Mouse (Mus musculus) natural killer cell, adult 2 months (primary cell): ENCODE measurements at regions not wholly inside any gene's neighbourhood (a gene's known extent, or its start where the extent isn't known, plus 50 kb on each side); places are given as distances from the start of the nearest gene placed in this dataset.

ENCODE experiments used
- DNase-seq, 2 experiments: peaks; one replicate each; pipeline ENCODE4 v3.0.0; 2022; ENCODE audit warnings: low spot score in 2 of 2

DNA sequence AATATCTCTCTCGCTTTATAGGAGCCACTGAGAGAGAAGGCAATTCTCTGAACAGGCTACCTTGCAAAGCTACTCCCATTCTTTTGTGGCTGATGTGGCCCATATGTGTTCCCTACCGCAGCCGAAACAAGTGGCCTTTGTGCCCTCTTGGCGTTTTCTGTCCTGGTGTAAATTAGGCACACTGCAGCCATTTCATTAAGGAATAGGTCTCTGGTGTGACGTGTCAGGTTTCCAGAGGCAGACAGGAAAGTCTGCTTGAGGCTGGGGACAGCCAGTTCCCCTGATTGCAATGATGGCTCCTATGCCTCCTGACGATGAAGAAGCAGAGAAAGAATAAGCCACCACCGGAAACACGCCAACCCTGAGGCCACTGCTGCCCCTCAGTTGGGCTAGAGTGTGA lies 59.3 kb upstream of the Bcor start:
- DNase-seq, result no peak

DNA sequence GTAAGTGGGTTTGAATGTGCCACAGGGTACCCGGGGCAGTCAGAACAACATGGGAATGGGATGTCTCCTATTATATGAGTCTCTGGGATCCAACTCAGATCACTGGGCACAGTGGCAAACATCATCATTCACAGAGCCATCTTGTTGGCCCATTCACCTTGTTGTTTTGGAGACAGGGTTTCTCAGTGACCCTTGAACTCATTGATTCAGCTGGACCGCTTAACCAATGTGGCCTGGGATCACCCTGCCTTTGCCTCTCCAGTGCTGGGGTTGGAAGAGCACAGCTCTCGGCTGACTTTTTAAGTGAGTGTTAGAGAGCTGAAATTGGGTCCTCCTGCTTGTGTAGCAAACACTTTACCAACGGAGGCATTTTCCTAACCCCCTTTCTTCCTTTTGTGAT lies 64.2 kb upstream of the Bcor start:
- no peak for DNase-seq

DNA sequence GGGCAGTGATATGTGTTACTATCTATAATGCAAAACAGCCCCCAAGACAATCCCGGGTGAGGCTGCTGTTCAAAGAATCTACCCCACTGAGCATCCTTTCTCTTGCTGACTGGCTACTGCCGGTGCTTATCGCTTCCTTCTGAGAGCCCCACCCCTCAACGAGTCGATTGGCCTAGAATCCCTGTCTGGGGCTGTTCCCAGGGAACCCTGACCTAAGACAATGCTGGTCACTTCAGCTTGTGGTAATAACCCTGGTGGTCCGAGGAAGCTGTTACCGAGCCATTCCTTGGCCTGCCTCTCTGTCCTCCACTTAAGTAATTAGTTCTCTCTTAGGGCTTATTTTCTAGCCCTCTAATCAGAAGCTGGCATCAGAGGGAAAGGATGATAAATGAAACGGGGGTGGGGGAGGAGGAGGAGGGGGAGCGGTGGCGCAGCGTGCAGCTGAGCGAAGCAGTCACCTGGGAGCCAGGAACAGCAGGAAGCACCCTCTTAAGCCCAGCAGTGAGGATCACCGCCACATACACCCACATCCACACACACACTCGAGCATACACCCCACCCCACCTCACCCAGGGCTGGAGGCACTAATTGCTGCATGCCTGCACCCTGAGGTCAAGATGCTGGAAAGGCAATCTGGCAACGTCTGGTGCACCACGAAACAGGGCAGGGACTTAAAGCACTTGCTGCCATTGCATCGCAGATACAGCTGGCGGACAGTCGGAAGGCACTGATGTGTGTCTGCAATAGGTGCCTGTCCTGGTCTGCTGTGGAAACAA lies 65.1 kb upstream of the Bcor start:
- no peak for DNase-seq

DNA sequence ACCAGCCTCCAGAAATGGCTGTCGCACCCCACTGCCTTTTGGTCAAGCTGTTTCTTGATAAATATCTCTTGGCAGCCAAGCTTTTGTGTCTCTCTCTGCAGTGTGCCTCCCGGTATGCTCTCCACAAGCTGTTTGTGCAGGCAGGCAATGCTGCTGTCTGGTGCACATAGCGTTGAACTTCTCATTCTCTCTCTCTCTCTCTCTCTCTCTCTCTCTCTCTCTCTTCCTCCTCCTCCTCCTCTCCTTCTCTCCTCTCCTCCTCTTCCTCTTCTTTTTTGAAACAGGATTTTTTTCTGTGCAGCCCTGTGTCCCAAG lies 65.7 kb upstream of the Bcor start:
- no peak for DNase-seq

DNA sequence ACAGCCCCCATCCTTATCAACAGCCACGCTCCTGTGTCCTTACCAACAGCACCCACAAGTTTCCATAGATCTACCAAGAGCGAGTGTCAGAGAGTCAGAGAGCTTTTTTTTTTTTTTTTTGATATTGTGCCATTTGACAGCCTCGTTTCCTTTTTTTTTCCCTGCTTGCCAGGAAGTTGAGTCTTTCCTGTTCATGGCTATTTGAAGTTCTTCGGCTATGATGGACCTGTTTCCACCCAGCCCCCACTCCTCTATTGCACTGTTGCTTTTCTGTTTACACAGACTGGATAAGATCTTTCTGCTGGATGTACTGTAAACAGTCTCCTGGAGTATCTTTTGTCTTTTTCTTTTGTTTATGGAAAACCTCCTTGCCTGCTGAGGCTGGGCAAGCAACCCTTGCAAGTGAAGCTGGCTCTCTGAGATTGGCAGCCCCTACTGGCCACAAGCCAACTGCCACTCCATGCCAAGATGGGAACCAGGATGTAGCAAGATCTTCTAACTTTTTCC lies 80.4 kb upstream of the Bcor start:
- DNase-seq, result no peak

DNA sequence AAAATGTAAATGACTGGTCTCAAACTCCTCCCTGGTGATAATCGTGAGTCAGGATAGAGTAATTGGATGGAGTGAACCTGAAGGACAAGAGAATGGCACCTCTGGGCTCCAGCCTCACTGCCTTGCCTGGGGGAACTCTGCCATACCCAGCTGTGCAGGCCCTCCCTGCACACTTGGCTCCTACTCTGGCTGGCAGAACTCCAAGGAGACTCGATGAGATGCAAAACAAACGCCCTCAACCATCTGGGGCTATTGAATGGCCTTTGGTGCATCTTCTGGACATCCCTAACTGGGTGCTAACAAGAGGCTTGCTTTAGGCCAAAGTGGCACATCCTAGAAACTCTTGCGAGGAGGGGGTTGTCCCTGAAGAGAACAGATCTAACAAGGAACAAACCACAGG lies 81.6 kb upstream of the Bcor start:
- DNase-seq, result no peak

DNA sequence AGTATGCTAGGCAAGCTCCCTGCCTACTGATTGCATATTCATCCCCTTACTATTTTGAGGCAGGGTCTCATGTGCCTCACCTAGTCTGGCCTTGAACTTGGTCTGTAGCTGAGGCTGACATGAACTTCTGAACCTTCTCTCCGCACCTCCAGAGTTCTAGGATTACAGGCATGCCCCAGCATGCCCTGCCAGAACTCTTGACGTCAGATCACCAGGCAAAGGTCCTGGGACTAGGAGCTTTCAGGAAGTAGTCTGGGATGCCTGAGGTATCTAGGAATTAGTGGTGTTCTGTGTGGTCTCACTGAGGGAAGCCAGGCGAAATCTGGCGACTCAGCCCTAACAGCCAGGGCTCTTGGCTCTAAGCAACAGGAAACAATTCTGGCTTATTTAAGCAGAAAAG lies 88.9 kb upstream of the Bcor start:
- no peak for DNase-seq

DNA sequence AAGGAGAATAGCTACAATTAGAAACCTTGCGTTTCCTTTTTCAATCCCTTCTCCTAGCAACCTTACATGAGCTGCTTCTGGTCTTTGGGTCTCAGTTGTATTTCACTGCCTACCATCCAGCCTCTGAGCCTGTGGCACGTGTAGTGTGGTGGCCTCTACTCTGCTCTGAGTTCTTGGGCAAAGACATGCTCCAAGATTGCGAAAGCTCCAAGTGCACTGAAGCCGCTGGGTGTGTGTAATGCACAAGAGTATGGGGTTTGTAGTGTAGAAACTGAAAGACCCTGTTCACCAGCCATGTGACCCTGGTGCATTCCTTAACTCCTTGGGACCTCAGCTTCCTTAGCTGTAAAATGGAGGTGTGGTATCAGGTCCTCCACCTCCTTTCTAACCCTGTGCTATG lies 89.8 kb upstream of the Bcor start:
- DNase-seq, result no peak

DNA sequence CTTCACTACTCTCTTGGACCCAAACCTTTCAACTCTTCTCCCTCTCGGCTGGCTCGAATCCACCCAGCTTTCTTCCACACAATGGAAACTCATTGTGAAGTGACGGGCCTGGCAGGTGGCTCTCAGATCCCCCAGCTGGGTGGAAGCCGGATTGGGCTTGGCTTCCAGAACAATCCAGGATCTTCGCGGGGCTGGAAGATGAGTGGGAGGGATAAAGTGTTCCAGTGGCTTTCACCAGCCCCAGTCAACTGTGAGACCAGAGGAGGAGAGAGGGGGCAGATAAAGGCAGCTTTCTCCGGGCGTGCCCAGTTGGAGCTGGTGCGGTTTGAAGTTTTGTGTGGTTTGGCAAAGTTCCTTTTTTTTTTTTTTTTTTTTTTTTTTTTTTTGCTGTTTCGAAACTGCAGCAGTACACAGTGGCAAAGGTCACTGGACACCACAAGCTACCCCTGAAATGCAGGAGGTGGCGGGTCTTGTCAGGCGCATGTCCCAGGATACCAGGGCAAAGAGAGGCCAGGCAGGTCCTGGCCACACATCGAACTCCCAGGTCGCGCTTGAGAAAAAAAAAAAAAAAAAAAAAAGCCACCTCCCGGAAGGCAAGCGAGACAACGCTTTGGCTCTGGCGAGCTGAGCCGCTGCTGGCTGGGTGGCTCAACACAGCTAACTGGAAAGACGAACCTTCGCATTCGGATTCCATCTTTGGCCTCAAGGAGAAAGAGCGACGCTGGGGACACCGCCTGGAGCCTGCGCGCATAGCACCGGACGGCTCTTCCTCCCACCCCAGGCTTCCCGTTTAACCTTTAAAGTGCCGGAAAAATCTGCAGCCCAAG lies 91.9 kb upstream of the Bcor start:
- DNase-seq, result peak; percentile 18 to 41

DNA sequence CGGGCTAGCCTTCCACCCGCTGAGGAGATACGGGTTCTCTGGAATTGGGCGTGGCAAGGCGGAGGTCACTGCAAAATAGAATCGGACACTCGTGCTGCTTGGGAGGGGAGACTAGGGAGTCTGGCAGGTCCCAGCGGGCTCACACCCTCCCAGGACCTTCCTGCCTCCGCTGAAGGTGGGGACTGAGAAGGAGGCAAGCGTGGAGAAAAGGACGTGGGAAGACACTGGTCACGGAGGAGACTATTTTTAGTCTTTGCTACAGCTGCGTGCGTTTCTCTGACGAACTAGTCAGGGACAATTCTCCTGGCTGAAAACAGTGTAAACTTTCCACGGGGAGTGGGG lies 92.5 kb upstream of the Bcor start:
- DNase-seq, result no peak

DNA sequence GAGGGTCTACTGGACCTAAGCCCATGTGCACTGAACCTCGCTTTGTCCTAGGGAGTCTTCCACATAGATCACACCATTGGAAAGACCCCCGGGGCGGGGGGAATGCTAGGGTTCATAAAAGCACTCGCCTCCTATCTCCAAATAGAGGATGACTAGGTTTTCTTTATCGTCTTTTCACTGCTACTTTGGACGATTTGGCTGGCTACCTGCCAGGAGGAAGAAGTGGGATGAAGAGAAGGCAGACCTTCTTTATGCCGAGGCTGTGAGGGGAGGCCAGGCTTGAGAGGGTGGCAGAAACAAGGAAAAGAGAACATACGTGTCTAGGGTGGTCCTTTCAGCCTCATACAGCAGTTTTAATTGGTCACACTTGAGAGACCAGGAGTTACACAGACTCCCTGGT lies 96.6 kb upstream of the Bcor start:
- DNase-seq, result no peak

DNA sequence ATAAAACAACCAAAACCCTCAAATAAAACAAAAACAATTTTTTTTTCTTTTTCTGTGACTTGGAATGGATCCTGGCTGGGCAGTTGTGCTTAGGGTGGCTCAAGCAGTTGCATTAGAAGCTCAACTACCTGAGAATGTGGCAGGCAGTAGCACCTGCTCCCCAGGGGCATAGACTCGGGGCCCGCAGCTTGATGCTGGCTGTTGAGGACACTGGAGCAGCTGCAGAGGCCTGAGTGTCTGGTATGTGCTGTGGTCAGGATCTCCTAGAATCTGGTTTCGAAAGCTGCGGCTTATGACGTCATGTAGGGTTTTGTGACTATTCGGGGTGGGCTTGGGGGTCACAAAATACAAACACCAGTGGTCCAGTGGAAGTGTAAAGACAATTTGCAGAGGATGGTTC lies 103.7 kb upstream of the Bcor start:
- no peak for DNase-seq

DNA sequence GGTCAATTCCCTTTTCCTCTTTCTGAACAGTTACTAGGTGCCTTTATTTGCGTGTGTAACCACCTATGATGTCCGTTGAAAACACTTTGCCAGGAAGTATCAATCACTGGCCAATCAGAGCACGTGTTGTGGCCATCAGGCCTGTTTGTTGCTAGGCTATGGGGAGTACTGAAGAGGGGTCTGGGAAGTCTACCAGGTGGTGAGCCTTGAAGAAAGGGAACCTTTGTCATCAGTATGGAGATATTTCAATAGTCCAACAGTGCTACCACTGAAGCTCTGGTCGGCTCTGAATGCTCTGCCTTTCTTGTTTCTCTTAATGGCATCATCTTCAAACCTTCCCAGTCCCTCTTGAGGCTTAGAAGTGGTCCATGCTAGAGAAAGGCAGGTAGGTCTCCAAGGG lies 124.6 kb upstream of the Bcor start:
- DNase-seq, result no peak

DNA sequence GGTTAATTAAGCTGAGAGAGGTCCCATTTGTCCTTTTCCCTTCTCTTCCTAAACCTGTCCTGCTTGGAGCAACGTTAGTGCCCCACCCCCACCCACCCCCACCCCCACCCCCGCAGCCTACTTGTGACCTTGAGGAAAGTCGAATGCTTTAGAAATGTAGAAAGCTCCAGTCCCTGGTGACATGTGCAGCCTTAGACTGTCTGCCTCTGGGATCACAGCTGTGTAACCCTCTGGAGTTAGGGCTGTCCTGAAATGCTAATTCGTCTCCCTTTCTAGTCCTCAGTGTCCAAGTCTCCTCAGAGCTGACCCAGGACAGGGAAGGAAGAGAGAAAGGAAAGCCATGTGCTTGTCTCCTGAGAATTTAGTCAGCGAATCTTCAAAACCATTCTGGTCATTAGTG lies 125.0 kb upstream of the Bcor start:
- DNase-seq, result no peak

DNA sequence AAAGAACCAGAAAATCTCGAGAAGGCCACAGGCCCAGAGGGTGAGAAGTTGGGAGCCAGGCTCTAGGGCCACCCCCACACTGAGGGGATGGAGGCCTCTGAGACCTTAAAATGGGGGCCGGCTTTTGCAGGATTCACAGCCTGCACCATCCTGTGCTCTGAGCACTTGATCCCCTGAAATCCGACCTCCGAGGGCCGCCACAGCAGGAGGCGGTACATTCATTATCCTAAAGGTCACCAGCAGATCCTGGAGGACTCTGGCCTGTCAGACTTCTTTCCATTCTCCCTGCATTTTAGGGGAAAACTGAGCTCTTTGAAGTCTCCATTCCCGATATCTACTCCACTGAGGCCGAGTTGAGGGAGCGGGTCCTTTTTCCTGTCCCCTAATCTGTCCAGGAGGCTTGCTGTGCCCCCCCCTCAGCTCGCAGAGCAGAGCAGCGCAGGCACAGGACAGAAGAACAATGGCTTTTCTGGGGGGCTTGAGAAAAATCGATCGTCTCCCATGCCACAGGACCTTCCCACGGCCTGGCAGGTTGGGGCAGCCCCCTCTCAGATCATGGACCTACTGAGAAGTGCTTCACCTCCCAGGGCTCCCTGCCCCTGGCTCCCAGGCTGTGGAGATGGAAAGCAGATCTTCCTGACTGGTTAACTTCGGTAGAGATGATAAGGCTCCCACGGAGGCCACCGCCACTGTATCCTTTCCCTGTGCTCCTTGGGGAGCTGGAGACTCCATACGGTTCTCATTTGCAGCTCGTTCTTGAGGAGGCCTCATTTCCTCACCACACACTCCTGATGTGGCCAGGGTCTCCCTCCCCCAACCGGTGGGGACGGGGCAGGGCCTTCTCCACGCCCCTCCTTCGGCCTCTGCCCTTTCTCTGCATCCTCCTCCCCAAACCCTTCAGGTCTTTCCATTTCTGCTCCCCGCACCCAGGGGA lies 126.1 kb upstream of the Bcor start:
- no peak for DNase-seq

DNA sequence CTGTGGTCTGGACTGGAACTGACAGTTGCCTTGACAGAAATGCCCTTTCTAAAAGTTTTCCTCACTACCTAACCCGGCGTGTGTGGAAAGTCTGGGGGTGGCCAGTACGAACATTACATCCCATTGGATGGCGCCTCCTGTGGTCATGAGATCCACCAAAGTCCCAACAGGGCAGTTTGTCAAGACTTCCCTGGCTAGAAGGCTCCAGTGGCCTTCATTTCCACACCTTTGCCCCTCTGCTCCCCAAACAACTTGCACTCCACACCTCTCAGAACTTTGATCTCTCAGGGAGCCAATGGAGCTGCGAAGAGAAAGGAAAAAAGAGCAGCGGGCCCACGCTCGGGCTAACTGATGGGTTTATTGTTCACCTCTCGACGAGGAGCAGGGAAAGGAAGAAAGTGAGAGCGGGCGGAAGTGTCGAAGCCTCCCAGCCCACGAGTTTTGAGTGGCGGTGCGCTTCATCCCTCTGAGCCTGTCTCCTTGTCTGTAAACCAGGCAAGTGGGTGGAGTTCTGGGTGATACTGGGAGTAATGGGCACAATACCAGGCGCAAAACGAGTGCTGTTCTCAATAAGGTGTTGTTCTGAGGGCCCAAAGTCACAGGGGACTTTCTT lies 126.9 kb upstream of the Bcor start:
- DNase-seq, result no peak

DNA sequence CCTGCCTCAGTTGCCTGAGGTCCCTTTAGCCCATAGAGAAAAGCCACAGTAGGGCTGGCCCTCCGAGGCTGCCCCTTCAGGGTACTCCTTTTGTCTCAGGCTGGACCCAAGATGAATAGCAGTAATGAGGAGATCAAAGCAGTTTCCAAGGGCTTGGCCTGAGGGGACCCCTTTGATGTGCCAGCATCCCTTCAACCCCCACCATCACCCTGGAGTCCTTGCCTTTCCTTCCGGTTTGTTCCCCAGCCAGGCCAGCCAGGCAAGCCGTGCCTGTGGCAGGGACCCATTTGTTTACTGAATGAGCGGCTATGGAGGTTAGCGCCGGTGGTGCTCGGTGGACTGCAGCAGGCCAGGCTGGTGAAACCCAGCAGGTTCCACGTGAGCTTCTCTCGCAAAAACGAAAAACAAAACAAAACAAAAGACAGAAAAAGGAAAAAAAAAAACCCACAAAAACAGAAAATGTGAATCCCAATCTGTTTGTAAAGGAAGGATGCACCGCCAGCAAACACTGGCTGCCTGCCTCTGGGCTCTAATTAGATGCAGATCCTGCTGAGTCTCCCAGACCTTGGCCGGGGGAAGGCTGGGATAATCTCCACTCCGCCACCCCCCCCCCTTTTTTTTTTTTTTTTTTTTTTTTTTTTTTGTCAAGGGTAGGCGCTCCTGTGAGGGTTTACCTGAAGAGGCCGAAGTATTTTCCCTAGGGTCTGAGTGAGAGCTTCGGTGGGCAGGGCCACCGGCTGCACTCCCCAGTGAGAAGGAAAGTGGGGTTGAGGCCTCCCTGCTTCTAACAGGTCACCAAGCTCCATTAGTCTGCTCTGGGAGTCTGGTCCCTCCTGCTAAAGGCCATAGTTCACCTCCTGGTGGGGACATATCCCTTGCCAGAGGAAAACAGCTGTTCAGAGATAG lies 127.8 kb upstream of the Bcor start:
- no peak for DNase-seq

DNA sequence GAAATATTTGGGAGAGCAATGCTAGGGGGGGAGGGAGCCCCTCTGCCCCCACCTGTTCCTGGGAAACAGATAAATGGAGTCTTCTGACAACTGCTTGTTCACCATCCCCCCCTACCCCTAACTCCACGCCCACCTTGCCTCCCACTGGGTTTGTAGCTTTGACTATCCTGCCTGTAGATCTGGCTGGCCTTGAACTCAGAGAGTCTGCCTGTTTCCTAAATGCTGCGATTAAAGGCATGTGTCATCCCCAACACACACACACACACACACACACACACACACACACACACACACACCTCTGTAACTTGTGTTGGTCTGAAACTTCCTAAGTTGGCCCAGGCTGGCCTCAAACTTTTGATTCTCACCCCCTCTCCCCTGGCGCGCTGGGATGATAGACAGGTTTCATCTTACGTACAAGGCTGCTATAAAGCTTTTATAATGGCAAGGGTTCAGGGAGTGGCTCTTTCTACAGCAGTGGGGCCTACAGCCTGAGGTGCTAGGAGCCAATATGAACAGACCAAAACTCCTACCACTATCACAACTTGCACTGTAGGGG lies 128.5 kb upstream of the Bcor start:
- DNase-seq, result no peak

DNA sequence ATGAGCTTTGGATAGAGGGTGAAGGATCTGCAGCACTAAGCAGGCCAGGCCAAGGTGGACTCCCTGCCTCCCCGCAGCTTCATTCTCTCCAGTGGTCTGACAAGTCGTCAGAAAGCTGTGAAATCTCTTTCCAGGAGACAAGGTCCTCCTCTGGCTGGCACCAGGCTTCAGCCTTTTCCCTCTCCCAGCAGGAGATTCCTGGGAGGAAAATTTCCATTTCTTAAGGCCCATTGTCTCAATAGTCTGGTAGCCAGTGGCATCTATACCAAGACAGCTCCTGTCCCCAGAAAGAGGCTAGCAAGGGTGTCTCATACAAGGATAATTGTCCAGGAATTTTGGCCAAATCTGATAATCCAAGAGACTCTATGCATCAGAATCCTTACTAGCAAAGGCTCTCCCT lies 133.0 kb upstream of the Bcor start:
- no peak for DNase-seq

DNA sequence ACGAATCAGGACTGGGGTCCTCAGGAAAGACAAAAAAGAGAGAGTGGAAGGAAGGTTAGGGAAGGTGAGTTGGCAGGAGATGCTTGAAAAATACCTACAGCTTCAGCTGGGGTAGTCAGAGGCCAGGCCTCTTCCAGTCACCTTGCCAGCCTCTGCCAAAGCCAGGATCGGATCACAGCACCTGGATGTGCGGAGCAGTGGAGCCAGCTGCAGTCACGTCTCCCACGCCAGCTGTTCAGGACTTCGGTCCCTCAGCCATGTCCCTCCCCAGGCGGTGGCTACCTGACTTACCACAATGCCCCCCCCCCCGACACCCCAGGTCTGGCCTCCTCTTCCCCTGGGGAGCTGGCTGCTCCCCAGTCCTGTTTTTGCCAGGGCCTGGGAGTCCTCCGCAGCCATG lies 134.3 kb upstream of the Bcor start:
- no peak for DNase-seq

DNA sequence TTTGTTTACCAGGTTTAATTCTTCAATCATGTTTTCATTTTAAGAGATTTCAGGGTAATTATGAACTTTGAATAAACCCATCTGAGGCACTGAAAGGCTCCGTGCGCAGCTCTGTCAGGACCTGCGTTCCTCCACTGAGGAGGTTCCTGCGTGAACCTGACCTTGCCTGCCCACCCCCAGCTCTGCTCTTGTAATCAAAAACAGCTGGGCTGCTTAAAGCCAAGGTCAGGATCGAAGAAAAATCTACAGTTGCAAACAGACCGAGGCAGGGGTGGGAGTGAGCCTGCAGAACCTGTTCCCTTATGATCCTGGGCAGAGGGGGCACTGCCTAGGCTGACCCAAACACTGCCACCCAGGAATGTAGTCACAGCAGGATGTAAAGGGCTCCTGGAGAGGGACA lies 134.8 kb upstream of the Bcor start:
- no peak for DNase-seq
